Mouse (Mus musculus) spleen, postnatal 10 days (tissue): ENCODE measurements around the gene Kif11.

Source experiments
- DNase-seq, 2 experiments: peaks; one replicate each; pipeline ENCODE4 v3.0.0; 2021 to 2022; ENCODE audit warnings: low spot score in 2 of 2

Gene Kif11

GRCm38 (mm10) chr19:37375755-37376615 is at the start of gene Kif11:
Kif11 (plus strand) TSS chr19:37376403.
- peak; percentile 95 to 99 for DNase-seq

DNA sequence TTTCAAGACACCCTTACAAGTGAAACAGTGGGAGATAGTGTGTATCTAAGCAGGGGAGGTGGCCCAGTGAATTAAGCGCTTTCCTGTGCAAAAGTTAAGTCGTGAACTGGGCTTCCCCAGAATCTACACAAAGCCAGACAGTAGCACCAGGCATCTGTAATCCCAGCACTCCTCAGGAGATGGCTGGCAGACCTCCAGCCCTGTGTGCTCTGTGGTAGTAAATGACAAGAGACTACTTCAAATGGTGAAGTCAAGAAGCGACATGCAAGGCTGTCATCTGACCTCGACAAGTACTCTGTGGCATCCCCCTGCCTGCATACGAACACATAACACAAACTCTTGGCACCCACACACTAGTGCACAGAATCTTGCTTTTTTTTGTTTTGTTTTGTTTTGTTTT is 49.0 kb upstream of the Kif11 start:
- no peak for DNase-seq

DNA sequence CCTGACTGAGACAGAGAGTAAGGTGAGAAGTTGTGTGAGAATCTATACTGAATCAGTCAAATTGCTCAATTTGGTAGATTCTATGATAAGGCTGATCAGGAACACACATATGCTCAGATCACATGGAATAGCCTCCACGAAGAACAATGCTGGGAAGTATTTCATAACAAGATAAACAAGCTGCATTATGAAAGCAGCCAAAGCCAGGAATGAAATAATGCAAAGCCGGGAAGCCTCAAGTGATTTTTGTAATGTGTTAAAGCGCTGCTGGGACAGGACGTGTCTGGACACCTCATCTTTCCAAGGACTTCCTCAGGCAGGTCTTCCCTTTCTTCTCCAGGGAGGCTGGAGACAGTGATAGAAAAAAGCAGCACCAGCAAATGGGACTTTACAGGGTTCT is 43.5 kb upstream of the Kif11 start:
- DNase-seq: no peak

DNA sequence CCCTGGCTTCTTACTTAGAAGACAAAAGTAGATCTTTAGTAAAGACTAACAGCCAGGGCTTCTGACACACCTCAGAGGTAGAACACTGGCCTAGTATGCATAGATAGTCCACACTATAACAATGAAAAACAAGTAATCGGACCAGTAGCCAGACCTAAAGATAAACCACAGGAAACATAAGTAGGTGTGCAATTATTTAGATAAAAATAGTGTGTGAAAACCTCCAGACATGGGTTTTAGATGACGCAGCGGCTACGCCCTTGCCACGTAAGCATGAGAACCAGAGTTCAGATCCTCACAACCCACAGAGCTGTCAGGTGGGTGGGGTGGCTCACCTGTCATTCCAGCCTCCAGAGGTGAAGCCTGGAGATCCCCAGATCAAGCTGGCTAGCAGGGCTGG is 42.8 kb upstream of the Kif11 start:
- DNase-seq: no peak

GRCm38 (mm10) chr19:37335392-37335791 is 40.8 kb upstream of the Kif11 start:
- no peak for DNase-seq

GRCm38 (mm10) chr19:37337752-37338151 is 38.5 kb upstream of the Kif11 start, which contains the start of gene Ide:
Ide (minus strand) TSS chr19:37337852.
- DNase-seq: no peak

DNA sequence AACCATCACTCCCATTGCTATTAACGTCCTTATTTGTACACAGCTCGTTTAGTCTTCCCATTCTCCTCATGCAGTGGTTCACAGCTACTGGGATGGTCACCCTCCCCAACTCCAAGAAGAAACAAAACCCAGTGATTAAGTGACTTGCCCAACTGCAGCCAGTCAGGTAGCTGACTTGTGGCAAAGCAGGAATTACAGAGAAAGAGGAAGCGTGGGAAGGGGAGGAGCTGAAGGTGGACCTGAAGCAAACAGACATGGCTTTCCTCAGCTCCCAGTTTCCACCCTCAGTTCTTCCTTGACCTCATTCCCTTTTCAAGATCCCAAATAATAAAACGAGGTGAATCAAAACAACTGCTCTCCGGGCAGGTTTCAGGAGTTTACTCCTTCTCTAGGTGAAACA is 35.7 kb upstream of the Kif11 start:
- DNase-seq: no peak

DNA sequence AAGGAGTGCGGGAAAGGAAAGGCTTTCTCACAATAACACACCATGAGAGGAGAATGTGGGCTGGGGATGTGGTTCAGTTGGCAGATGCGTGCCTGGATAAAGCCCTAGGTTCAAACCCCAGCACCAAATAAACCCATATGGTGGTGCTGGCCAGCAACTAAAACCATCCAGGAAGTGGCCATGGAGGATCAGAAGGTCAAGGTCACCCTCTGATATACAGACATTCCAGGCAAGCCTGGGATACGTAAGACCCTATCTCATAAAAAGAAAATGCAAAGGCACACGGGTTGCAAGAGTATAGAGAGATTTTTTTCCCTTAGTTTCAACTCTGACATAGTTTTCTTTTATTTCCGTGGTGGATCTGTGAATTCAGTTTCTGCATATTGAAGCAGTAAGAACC is 35.3 kb upstream of the Kif11 start:
- DNase-seq: no peak

DNA sequence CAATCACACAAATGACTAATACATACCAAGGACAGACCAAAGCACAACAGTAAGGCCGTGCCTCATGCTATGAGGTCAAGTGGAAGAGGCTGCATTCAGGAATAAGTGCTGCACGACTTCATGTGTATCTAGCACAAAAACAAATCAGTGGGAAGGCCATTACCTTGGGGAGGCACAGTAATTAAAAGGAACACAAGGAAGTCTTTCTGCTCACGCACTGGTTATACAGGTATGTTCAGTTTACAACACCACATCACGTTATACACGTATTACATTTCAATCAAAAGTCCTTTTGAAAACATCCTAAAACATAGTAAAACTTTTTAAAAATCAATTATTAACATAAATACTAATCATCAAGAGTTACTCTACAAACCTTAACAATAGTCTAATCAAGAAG is 32.3 kb upstream of the Kif11 start:
- DNase-seq: no peak

DNA sequence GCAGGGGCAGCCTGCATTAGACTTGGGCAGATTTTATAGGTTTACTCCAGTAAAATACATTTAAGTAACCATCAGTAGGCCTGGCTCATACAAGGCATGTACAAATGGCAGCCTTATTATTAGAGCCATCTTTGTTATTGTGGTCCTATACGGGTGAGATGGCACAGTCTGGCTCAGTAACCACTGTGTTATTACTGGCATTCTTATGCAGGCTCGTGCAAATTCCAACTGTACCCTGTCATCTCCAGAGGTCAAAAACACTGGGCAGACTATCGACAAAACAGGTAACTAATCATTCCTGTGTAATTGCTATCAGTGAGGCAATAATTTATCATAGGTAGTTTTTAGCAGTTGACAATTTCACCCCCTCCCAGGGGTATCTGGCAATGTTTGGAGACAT is 29.9 kb upstream of the Kif11 start:
- no peak for DNase-seq

DNA sequence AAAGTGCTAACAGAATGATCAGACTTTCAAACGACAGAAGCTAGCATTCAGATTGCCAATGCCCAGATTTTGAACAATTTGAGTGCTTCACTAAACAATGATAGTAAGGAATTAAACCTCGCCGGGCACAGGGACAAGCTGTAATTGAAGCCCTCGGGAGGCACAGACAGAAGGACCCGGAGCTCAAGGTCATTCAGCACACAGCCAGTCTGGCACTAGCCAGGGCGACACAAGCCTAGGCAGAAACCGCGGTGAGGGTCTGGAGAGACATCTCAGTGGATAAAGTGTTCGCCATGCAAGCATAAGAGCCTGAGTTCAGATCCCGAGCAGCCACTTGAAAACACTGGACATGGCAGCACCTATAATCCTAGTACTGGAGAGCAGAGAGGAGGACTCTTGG is 27.9 kb upstream of the Kif11 start:
- no peak for DNase-seq

DNA sequence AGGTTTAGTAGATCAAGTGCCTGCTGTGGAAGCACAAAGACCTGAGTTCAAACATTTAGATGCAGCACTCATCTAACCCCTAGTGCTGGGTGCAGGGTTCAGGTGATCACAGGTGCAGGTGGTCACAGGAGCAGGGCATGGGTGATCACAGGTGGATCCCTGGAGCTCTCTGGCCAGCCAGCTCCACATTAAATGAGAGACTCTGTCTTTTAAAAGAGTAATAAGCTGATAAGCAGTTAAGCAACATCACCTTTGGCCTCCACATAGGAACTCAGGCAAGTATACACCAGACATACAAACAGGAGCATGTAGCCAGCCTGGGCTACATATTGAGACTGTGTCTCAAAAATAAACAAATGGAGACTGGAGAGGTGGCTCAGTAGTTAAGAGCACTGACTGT is 27.3 kb upstream of the Kif11 start:
- no peak for DNase-seq

DNA sequence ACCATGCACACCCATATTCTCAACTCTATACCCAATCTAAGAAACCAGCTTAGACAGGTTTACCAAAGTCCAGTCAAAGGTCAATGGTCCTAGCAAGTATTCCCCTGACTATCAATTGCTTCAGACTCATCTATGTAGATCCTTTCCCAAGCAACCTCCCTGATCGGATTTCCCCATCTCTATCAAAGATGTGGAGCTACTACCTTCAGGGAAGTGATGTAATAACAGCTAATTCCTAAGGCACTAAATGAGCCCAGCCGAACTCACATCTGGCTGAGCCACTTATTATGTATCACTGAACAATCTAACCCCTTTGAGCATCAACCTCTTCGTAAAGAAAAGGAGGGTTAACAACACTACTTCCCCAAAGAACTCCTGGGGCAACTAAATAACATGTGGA is 23.4 kb upstream of the Kif11 start:
- DNase-seq: no peak

DNA sequence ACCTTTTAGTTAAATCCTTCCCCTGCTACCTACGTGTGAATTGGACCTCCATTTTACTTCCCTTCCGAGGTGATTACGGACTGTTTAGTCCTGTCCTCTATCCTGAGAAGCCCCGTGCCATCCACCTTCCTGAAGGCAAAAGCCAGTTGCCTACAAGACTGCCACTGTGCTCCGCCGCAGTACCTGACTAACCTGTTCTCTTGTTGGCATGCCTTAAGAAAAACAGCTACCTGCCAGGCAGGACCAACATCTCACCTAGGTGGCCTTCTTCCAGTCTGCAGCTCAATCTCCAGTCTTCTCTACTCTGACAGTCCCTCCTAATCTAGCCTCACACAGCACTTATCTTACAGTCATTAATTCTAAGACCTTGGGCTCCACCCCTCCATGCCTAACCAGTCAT is 22.9 kb upstream of the Kif11 start:
- no peak for DNase-seq

DNA sequence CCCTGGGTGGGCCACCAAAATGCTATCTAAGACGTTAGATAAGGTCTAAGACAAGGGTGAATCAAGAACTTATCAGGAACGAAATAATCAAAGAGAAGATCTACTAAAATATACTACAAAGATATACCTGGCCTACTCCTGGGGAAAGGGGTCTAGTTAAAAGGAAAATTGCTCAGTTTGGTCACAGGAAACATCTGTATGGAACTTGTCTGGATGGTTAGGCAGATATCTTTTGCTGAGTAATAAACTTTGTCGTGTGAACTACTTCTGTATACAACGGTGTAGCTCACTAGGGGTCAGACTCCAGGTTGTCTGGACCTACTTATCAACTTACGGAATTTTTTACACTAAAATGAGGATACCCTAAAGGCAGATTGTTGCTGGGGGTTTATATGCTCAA is 16.2 kb upstream of the Kif11 start:
- no peak for DNase-seq

DNA sequence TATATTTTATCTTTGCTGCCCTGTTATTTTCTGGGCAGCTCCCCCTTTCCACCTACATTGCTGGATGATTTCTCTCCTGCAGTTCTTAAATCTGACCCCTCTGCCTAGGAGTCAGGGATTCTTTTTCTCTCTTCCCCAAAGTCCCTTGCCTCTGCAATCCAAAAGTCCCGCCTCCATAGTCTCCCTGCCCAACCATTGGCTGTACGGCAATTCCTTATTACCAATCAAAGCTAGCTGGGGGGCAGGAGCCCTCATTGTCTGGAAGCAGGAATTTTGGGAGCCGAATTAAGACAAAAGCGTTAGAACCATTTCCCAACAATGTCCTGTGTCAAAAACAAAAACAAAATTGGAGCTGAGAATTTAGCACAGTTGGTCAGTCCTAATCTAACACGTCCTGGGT is 13.7 kb upstream of the Kif11 start:
- DNase-seq: no peak

GRCm38 (mm10) chr19:37363128-37363939 is 12.9 kb upstream of the Kif11 start:
- no peak for DNase-seq

DNA sequence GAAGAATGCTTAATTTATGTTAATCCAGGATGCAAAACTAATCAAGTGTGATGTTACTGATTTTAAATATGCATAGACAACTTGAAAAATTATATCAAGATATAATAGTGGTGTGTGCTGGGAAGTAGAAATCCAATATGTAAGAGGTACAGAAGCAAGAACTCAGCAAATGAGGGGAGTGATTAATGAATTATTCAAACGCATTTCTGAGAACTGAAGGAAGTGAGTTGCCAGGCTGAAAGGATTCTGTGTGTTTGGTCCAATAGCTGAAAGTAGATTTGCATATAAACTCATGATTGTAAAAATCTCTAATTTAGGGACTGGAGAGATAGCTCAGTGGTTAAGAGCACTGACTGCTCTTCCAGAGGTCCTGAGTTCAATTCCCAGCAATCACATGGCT is 7.2 kb upstream of the Kif11 start:
- DNase-seq: no peak

- no peak for DNase-seq
Measured at GRCm38 (mm10) chr19:37369921-37370320, 6.3 kb upstream of the Kif11 start.

DNA sequence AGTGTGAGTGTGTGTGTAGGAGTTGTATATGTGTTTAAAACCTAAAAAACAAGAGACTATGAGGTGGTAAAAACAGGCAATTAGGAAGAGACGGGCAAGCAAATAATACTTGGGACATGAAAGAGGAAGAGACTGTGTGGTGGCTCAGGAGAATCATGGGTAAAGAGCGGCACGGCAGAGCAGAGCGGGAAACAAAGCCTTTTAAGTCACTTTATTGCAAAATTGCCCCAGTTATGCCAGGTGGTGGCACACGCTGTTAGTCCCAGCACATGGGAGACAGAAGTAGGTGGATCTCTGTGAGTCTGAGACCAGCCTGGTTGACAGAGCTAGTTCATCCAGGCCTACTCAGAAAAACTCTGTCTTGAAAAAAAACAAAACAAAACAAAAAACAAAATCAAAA is 5.8 kb upstream of the Kif11 start:
- DNase-seq: peak in 1 of 2 experiments; percentile 48

DNA sequence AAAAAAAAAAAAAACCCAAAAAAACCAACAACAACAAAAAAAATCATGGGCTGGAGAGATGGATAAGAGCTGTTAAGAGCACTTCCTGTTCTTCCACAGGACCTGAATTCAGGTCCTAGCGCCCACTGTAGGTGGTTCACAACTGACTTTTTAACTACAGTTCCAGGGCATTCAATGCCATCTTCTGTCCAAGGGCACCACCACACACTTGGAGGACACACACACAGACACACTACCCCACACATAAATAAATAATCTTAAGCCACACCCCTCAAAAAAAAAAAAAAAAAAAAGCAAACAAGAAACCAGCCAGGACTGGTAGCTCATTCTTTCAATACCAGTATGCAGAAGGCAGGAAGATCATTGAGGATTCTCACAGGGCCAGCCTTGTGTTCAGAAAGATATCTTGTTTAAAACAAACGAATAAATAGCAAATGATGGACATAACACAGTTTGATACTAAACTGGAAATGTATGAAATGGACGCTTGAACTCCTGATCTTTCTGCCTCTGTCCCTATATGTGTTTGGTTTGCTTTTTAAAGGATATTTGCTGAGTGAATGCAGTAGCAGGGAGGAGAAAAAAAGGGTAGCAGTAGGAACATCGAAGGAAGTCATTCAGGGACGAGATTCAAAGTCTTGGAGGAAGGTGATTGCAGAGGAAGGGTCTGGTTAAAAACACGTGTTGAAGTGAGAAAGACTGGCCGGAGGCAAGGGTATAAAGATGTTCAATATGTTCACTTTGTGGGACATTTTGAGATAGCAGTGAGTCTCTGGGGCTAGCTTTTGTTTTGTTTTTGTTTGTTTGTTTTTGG is 1.1 kb upstream of the Kif11 start:
- DNase-seq: peak in 1 of 2 experiments; percentile 32

DNA sequence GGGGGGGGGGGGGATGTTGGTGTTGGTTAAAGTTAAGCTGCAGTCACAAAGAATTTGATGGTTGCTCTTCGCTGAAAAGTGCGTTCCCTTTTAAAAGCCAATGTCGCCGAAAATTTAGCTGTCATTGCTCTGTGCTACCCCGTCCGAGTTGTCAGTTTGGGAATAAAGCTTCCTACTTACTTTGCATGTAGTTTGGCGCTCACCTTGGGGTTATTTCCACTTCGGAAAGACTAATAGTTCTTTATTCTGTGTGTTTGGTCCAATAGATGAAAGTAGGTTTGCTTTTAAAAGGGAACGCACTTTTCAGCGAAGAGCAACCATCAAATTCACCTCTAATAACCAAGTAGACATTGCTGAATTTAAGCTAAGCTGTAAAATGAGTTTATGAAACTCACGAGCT is 638 bp downstream of the Kif11 start:
- DNase-seq: peak; percentile 27 to 33
